Mouse (Mus musculus): ENCODE measurements around the gene Slc39a1.

Gene Slc39a1

DNA sequence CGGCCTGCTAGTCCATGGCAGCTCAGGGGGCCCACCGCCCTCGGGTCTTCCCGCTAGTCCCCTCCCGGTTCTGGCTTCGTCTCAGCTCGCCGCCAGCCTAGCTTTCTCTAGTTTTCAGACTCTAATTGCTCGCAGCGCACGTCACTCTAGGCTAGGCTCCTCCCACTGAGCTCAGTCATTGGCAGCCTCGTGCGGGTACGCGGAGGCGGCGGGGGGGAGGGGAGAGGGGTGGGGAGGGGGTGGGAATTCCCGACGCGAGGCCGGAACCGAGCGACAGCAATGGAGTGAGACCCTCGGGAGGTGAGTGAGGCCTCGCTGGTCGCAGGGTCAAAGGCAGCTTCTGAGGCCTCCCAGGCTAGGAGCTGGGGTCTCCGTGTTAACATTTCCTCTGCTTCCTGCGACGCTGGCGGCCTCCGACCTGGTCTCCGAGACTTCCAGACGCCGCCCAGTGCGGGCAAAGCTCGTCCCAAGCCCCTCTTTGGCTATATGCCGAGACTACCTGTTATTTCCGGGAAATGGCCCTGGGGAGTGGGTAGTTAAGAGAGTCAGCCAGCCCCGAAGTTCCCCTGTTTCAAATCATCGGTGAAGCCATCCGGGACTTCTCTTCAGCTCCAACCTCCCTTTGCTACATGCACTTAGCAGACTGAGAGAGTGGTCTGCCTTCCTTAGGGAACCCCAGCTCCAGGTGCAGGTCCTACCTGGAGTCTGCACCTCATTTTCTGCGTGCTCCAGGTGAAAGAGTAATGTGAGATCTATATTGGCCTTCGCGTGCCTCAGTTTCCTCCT is at the start of gene Slc39a1:
TSS of gene Slc39a1 (plus strand) at position 213 of the 786 bp plus-strand sequence.
- DNase-seq (ENCODE audit: low spot score), result peak; percentile 95

DNA sequence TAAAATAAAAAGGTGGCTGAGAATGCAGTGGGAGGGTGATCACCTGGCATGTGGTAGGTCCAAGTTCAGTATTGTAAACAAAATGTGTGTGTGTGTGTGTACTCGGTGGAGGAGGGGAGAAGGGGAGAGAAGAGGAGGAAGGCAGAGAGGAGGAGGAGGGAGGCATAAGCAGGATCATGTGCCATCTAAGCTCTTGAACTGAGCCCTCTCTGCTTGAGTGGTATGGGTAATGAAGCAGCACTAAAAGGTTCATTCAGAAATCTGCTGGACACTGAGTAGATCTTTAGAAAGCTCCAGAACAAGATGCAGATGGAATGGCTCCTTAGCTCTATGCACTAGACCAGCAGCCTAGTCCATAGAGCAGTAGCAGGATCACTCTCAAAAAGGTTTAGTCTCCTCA is 45.1 kb upstream of the Slc39a1 start:
- no peak for DNase-seq (ENCODE audit: low spot score)

DNA sequence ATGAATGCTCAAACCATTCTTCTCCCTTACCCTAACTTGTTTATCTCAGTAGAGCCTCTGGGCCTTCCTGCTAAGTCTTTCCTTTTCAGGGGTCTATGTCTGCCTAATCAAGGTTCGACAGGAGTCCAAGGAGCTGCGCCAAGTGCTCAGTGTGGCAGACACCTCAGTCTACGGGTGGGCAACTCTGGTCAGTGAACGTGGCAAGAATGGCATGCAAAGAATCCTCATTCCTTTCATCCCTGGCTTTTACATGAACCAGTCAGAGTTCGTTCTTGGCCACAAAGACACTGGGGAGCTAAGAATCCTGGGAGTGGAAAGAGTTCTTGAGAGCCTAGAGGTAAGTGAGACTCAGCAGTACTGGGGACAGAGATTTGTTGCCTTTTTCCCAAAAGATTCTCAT is 44.4 kb upstream of the Slc39a1 start:
- DNase-seq (ENCODE audit: low spot score), result no peak

DNA sequence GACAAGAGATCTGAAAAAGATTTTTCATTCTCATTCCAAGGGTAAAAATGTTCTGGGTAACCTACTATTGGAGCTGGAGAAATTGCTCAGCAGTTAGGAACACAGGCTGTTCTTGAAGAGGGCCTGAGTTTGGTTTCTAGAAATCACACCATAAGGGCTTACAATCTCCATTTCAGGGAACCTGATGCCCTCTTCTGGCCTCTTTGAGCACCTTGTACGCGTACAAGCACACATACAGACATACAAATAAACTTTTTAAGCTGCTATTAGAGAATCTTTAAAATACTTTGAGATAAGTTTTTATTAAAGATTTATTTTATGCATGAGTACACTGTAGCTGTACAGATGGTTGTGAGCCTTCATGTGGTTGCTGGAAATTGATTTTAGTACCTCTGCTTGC is 43.4 kb upstream of the Slc39a1 start:
- no peak for DNase-seq (ENCODE audit: low spot score)

DNA sequence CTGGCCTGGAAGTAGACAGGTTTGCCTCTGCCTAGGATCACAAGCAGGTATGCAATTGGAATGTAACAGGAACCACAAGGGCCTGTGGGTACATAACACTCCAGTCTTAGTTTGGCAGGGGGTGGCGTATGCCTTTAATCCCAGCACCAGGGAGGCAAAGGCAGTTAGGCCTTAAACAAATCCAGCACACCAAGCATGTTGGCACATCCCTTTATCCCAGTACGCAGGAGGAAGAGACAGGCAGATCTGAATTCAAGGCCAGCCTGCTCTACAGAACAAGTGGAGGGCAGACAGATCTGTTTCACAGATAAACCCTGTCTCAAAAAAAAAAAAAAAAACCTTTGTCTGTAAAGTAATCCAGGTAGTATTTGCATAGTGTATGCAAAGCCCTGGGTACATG is 39.3 kb upstream of the Slc39a1 start:
- no peak for DNase-seq (ENCODE audit: low spot score)

DNA sequence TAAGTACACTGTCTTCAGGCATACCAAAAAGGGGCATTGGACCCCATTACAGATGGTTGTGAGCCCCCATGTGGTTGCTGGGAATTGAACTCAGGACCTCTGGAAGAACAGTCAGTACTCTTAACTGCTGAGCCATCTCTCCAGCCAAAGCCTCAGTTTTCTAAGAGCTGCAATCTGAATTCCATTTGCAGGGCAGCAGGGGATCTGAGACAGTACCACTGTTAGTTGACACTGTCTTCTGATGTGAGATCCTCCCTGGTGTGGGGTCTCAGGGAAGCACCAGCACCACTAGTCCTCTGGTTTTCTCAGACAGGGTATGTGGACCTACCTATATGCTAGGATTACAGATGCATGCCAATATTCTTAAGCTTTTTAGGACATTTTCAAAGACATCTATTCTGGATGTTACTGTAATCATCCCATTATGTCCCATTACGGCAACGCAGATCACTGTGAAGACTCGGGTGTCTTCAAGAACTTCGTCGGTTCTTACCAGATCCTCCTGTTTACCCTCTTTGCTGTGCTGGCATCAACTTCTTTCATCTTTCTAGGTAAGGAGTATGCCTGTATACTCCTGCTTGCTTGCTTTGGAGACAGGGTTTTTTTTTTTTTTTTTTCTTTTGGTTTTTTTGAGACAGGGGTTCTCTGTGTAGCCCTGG is 37.9 kb upstream of the Slc39a1 start:
- DNase-seq (ENCODE audit: low spot score), result no peak

DNA sequence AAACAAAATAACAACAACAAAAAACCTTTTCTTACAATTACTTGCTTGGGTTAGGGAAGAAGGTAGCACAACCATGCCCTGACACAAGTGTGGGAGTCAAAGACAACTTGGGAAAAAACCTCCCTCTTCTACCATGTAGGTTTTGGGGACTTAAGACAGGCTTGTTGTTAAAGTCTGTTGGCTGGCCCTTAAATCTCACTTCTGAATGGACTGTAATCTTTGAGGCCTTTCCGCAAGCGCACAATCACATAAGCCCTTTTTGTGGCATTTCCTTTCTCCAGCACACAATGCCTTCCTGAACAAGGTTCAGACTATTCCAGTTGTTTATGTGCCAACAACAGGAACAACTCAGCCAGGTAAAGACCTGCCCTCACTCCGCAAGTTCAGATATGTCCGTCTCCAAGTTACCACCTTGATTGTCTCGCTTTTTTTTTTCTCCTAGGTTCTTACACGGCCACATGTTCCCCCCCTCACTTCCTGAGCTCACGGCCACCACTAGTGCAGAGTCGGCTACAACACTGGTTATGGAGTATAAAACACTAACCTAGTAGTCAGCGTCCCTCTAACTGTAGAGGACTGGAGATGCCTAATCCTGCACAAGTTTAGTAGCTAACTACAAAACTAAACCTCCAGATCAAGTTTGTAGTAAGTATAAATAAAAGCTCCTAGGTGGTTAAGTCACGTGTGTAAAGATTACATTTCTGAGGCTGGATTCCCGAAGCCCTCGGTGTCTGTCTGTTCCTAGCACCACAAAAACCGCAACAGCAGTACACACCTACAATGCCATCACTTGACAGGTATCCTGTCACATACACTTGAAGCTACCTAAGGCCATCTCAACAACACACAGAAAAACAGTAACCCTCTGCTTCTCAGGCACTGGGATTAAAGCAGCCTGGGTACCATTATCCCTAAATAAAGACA is 36.2 kb upstream of the Slc39a1 start:
- DNase-seq (ENCODE audit: low spot score), result no peak

DNA sequence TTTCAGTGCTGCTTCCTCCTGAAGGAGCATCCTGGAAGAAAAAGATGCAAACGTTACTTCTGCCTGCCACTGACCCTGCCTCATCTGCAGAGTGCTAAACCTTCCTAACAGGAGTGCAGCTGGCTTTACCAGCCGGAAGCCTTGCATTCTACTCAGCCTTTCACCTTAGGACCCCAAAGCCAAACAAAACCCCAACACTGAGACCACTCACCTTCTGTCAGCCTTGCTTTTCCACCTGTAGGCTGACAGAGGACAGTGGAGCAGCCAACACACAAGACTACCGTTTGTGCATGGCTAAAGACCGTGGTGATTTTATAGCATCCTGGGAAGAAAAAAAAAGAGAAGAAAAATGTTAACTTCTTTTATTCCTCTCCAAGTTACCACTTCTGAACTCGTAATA is 35.2 kb upstream of the Slc39a1 start:
- DNase-seq (ENCODE audit: low spot score), result no peak

DNA sequence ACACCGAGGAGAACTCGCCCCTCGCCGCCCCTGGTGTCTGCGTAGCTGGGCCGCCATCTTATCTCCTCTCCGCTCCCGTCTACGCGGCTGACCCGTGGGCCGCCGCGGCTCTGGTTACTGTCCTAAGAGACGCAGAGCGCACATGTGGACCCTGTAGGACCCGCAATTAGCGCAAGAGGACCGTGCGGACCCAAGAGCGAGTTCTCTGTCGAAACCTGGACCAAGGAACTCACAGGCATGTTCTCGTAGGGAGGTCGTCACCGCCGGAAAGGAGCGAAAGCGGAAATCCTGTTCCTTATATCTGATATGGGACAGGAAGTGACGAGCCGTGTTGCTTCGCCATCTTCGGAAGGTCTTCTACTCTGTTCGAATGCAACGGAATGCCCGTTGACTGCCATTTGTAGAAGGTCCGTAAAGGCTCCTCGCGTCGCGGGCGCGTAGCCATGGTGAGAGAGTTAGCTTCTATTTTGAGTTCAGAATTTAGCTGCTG is 34.5 kb upstream of the Slc39a1 start, which contains the start of the genes Rps27 and Rab13:
TSS of gene Rps27 (minus strand) at position 275 of the 490 bp plus-strand sequence.
TSS of gene Rab13 (plus strand) at position 319 of the 490 bp plus-strand sequence.
- DNase-seq (ENCODE audit: low spot score), result peak; percentile 94

DNA sequence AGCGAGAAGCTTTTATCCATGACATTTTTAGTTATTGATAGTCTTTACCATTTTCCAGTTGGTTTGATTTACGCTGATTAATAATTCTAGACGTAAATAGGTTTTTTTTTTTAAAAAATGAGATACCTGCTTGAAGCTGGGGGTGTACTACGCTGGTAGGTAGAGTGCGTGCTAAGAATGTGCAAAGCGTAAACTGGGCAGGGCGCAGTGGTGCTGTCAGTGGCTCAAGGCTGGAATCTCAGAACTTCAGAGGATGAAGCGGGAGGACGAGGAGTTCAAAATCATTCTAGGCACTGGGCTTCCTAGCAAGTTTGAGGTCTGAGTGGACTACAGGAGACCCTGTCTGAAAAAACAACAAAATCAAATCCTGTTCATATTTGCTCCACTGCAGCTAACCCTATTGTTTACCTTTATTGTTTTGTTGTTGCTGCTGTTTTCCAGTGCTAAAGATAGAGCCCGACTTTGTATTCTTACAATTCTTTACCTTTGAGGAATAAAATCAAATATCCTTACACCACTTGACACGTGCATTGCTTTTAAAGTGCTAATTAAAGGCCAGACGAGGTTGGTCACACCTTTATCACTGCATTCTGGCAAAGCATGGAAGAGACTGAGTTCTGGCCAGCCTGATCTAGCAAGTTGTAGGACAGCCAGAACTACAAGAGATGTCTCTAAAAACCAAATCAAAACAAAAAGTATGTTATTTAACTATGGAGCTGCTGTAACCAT is 33.9 kb upstream of the Slc39a1 start:
- peak; percentile 24 for DNase-seq (ENCODE audit: low spot score)

DNA sequence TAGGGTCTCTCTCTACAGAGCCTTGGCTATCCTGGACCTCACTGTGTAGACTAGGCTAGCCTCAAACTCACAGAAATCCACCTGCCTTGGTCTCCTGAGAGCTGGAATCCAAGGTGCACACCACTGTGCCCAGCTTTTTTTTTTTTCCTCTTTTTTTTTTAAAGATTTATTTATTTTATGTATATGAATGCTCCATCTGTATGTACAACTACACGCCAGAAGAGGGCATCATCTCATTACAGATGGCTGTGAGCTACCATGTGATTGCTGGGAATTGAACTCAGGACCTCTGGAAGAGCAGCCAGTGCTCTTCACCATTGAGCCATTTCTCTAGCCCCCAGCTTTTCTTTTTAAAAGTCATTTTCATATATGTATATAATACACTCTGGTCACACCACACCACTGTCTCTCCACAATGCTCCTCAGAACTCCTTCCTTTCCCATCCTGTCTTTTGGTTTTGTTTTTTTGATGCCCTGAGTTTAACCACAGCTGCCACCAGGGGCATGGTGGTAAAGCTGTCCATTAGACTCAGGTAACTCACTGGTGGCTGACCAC is 32.1 kb upstream of the Slc39a1 start:
- no peak for DNase-seq (ENCODE audit: low spot score)

DNA sequence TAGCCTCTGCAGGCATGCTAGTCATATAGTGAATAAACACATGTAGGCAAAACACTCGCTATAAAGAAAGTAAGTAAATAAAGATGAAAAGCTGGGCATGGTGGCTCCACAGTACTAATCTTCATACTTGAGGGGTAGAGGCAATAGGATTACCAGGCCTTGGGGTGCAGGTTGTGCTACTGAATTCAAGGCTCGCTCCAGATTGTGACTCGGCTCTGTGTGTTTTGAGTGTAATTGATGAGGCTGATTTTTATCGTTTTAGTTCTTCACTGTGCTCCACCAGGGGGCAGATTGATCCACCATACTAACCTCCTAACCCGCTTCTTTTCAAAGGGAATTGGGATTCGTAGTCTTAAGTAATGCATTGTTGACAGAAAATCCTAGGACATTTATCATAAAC is 27.9 kb upstream of the Slc39a1 start:
- DNase-seq (ENCODE audit: low spot score), result peak; percentile 67

DNA sequence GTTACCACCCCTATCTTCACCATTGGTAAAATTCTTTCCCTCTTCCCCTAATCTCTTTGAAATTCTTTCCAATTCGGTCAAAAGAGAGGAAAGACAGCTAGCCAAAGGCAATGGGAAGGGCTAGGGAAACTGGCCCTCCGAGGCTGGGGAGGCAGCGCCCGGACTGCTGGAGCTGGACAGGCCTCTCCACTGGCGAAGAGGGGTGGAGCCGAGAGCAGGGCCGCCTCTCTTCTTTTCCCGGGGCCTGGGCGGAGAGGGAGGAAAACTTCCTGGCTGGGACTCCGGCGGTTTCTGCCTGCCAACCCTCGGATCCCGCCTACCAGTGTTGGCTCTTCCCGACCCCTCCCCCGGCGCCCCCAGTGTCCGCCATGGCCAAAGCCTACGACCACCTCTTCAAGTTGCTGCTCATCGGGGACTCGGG is 27.4 kb upstream of the Slc39a1 start:
- peak; percentile 53 for DNase-seq (ENCODE audit: low spot score)

DNA sequence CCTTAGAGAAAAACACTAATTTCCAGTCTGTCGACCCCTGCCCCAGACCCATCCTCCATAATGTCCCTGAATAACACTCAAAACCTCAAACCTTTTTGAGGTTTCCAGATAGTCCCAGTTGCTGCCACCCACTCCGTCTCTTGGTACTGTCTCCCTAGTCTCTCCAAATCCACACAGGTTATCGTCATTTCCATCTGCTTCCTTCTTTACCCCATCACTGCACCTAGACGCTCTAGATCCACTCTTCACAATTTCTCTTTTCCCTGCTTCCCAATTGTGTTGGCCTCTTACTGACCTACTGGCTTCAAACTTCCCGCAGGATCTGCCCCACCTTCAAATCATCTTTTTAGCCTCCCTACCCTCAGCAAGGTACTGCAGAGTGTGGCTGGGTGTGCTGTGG is 26.8 kb upstream of the Slc39a1 start:
- DNase-seq (ENCODE audit: low spot score), result no peak

DNA sequence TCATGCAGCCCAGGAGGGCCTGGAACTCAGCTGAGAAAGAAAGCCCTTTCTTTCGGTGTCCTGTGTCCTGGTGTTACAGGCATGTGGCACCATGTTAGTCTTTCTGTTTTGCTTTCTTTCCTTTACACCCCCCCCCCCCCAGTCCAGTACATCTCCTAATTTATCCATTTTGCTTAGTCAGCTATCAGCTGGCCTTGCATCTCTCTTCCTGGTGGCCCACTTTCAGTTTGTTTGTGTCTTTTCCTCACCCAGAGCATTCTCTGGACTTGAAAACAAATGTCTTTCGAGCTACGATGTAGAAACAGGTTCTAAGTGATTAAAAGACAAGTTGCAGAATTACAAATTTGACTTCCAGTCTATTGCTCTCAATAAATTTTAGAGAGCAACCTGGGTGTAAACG is 25.5 kb upstream of the Slc39a1 start:
- DNase-seq (ENCODE audit: low spot score), result no peak

DNA sequence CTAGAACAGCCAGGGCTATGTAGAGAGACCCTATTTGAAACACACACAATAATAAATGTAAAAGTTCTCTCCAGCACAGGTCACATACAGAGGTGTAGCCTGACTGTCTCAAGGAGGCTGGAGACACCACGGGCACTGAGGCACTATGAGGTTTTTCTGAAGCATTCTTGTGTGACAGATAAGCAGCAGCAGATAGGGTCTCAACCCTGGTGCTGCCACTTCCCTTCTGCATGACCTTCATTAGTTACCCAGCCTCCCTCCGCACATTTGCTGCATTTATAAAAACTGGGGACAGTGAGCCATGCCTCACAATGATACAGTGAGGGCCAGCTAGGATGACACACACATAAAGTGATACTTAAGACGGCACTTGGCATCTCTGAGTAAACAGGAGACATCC is 25.0 kb upstream of the Slc39a1 start:
- DNase-seq (ENCODE audit: low spot score), result no peak

DNA sequence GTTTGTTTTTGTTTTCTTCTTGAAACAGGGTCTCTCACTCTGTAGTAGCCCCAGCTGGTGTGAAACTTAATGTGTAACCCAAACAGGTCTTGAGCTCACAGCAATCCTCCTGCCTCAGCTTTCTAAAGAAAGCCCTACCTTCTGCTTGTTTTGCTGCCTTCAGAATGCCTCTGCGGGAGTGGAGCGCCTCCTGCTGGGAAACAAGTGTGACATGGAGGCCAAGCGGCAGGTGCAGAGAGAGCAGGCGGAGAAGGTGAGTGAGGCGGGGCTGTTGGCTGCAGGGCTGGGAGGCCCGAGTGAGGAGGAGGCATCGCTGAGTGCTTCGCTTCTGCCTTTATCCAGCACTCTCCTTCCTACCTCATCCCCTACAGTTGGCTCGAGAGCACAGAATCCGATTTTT is 23.6 kb upstream of the Slc39a1 start:
- DNase-seq (ENCODE audit: low spot score), result no peak

DNA sequence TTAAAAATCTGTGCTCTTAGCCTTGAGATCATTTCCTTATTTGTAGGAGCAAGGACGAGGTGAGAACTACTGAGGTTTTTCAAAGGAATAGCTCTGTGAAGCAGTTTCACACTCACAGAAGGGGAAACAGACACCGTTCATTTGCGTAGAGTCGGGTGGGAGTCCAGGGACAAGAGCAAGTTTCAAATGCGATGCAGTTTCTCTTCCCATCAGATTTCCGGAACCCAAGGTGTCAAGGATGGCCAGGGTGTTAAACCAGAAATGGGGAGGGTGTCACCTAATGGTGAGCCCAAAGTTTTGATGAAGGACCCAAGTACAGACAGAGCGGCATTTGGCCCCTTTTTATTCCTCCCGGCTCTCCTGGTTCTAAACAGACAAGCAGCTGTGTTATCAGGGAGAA is 16.9 kb upstream of the Slc39a1 start:
- no peak for DNase-seq (ENCODE audit: low spot score)

DNA sequence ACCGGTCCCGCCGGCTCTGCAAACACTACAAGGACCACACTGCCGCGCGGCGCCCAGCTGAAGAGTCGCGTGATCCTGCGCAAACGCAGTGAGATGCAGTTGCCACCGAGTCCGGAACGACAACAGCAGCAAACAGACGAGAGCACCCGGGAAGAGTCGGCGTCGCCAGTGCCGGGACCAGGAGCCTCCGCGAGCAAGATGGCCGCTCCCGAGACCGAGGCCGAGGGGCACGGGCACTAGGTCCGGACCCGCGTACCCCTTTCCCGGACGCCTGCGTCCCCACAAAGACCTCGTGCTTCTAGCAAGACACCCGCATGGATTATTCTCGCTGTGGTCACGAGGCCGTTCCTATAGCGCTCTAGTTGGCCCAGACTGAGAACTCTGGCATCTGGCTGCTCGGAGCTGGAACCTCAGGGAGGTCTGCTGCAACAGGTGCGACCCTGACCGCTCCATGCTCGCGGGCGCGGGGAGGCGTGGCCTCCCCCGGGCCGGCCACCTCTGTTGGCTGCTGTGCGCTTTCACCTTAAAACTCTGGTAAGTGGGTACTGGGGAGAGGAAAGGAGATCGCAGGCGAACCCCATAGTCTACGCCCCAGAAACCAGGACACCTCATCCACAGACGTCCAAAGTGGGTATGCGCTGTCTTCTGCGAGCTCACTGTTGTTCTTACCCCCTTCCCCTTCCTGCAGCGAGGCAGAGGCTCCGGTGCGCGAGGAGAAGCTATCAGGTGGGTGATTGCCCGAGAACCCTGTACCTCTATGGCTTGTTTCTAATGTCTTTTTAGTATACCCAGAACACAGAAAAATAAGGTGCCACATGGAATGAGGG is 16.3 kb upstream of the Slc39a1 start, which contains the start of gene Jtb:
TSS of gene Jtb (plus strand) at position 91 of the 827 bp plus-strand sequence.
- DNase-seq (ENCODE audit: low spot score), result peak; percentile 96

DNA sequence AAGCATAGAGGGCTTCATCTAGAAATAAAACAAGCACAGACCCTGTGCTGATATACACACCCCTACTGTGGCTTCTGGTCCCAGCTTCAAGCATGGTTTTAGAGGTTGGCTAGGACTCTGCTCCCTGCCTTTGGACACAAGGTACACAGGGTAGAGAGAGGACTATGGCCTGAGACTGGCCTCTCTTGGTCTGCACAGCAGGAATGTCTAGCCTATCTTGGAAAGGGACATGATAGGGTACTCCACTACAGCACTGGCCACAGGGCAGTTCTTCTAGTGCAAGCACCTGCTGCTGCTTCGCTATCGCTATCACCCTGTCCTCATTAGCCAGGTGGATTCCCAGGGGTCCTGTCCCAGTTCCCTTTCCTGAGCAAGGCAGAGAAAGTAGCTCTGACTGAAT is 6.7 kb upstream of the Slc39a1 start:
- DNase-seq (ENCODE audit: low spot score), result no peak
